ENCODE assay signal across 17 mouse cellular contexts in genomic region chr7:37089726-37090125, GRCm38 (mm10).
"Had no signal": no experiment of that assay in that cellular context is flagged by ENCODE, and none has a peak within 500 bp of the region (broad histone marks: within the 10 kb centered on the region; RNA-seq: fewer than 3 reads in every experiment).

No protein-coding gene starts in this region.

- DNase-seq: left cerebral cortex, postnatal 4 days; liver; liver, embryonic 13.5 days; liver, postnatal 0 days; lung, adult 18-20 months; lung, adult 2 months; lung, embryonic 14.5 days; lung, postnatal 10 days; lung, postnatal 14 days; lung, postnatal 36 days; lung, postnatal 4 days; midbrain, embryonic 14.5 days had no signal

- ATAC-seq: liver, embryonic 12.5 days; liver, postnatal 0 days; lung, postnatal 0 days; midbrain, embryonic 13.5 days; midbrain, embryonic 15.5 days; midbrain, embryonic 16.5 days had no signal
